Mouse (Mus musculus) forebrain, embryonic 15.5 days (tissue): ENCODE measurements at regions not wholly inside any gene's neighbourhood (a gene's known extent, or its start where the extent isn't known, plus 50 kb on each side); places are given as distances from the start of the nearest gene placed in this dataset.

Experiments used
- ATAC-seq: fragments of 200-750 bp; cut with Nextera tagmentation; replicated peaks from 2 replicates; pipeline ENCODE4 v1.8.0; 2017; ENCODE audit warnings: mild to moderate bottlenecking, moderate TSS enrichment, moderate library complexity
- H3K27ac ChIP-seq: fragments of 300-500 bp; sonication (generic); replicated peaks from 2 replicates; pipeline ENCODE4 v1.5.1; 2015; ENCODE audit warnings: mild to moderate bottlenecking, inconsistent platforms
- H3K27me3 ChIP-seq: fragments of 300-500 bp; sonication (generic); 2 replicates; pipeline ENCODE4 v1.6.1; 2015; ENCODE audit warnings: inconsistent platforms
- H3K36me3 ChIP-seq: fragments of 300-500 bp; sonication (generic); 2 replicates; pipeline ENCODE4 v1.6.1; 2015; ENCODE audit warnings: mild to moderate bottlenecking, inconsistent platforms
- H3K4me1 ChIP-seq: fragments of 300-500 bp; sonication (generic); 2 replicates; pipeline ENCODE4 v1.6.1; 2015; ENCODE audit warnings: inconsistent platforms
- H3K4me2 ChIP-seq: fragments of 300-500 bp; sonication (generic); replicated peaks from 2 replicates; pipeline ENCODE4 v1.6.1; 2015; ENCODE audit warnings: mild to moderate bottlenecking, inconsistent platforms
- H3K4me3 ChIP-seq: fragments of 300-500 bp; sonication (generic); 2 replicates; pipeline ENCODE4 v1.5.1; 2015; ENCODE audit warnings: mild to moderate bottlenecking, inconsistent platforms
- H3K9ac ChIP-seq: fragments of 300-500 bp; sonication (generic); replicated peaks from 2 replicates; pipeline ENCODE4 v1.6.1; 2015; ENCODE audit warnings: mild to moderate bottlenecking, inconsistent platforms
- H3K9me3 ChIP-seq: fragments of 300-500 bp; sonication (generic); 2 replicates; pipeline ENCODE4 v1.6.1; 2016; ENCODE audit warnings: inconsistent platforms
- WGBS: fragments of 180-500 bp; shearing (Covaris S2); methylation state at CpG from one replicate; pipeline ENCODE4 v1.1.7; 2015; ENCODE audit warnings: mixed read lengths; 5-methylcytosine and 5-hydroxymethylcytosine counted together

DNA sequence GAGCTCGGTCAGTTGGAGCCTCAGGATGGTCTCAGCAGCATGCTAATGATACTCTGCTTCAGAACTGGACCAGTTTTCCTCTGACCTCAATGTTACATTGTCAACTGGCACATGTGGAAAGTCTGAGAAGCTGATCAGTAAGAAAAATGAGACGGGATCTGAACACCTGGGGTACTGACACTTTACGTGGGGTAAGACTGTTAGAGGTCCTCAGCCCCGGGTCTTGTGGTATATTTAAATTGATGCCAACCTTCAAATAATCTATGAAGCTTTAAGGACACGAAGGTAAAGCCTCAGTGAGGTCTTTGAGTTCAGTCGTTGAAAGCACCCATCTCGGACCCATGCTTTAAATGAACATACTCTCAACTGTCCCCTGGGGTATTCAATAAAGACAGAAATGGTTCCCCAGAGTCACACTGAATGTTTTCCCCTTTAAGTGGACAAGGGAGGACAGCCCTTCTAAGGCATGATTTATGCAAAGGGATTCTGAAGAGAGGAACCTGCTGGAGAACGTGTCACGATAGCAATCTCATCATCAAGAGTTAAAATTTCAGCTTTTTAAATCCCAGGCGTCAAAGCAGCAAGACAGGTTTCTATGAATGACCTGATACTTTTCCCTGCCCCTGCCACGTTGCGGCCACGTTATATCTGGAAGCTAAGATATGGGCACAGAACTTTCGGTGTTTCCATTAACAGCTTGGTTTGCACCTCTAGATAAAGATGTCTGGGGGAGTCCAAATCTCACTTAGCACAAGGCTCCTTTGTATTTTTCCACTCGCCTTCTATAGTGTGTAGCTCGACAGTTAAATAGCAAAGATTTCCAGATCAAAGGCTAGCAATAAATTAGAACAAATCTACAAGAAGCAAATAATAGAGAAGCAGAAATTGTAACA is 76.7 kb upstream of the Atp2b1 start:
- H3K36me3 ChIP-seq, result no peaks in the 10 kb centered on the region
- H3K9me3 ChIP-seq, result no peaks in the 10 kb centered on the region
- 80% methylated on average over 16 of the region's 16 CpGs for WGBS
- ATAC-seq, result no peak
- H3K27ac ChIP-seq, result no peak overlapping the region
- H3K9ac ChIP-seq, result no peak overlapping the region
- H3K4me3 ChIP-seq, result no peak overlapping the region
- no peaks in the 10 kb centered on the region for H3K27me3 ChIP-seq
- H3K4me2 ChIP-seq, result no peak overlapping the region
- no peaks in the 10 kb centered on the region for H3K4me1 ChIP-seq

DNA sequence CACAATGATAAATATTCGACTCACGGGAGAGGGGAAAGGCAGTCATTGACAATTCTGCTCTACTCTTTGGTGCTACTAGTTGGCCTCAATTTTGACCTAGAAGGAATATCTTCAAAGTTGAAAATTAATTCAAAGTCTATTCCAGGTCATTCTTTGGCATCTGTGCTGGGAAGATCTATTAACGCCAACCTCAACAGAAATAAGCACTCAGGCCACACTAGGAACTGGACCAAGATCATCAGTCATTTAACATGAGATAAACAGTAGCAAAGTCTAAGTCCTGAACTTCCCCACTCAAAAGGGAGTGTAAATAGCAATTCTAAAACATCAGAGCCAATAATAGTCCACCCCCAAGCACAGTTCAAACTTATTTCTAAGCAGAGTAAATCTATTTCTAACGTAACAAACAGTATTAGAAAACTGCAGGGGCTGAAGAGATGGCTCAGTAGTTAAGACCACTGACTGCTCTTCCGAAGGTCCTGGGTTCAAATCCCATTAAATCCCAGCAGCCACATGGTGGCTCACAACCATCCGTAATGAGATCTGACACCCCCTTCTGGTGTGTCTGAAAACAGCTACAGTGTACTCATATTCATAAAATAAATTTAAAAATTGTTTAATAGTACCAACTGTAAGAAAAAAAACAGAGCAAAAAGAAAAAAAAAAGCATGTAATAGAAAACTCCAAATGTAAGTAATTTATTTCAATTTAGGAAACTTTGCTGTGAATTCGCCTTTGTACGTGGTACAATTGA is 75.1 kb upstream of the Atp2b1 start:
- Histone ChIP-seq H3K27me3 (no peaks in the 10 kb centered on the region), H3K9ac (no peak overlapping the region), H3K4me3 (no peak overlapping the region), H3K27ac (no peak overlapping the region), H3K4me2 (no peak overlapping the region), H3K36me3 (no peaks in the 10 kb centered on the region), H3K9me3 (peaks cover 4% of the 10 kb centered on the region; the same call in 1 of the 2 replicates), H3K4me1 (no peaks in the 10 kb centered on the region)
- ATAC-seq, result no peak
- WGBS, result 94% methylated on average over 8 of the region's 8 CpGs

- no peak overlapping the region for H3K27ac ChIP-seq
- no peaks in the 10 kb centered on the region for H3K4me1 ChIP-seq
- 97% methylated on average over 11 of the region's 11 CpGs for WGBS
- H3K4me2 ChIP-seq, result no peak overlapping the region
- H3K9me3 ChIP-seq, result peaks cover 4% of the 10 kb centered on the region; the same call in 1 of the 2 replicates
- H3K4me3 ChIP-seq, result no peak overlapping the region
- H3K9ac ChIP-seq, result no peak overlapping the region
- no peak for ATAC-seq
- H3K36me3 ChIP-seq, result no peaks in the 10 kb centered on the region
- H3K27me3 ChIP-seq, result no peaks in the 10 kb centered on the region
Measured at GRCm38 (mm10) chr10:98839963-98840362, 74.2 kb upstream of the Atp2b1 start.

DNA sequence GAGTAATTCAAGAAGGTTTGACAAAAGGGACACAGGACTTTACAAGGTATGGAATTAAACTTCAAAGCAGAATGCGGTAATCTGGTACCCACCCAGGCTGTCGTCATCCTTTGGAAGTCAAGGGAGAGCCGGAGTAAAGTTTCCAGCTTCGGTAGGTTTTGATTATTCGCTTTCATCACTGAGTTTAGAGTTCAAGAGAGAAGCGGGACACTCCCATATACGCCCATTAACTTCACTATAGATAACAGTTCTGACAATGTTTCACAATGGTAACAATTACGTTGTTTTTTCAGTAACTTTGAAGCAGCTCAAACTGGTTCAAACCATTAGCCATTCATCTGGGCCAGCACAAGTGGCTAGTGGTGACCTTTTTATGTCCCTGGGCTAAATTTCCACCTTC is 73.8 kb upstream of the Atp2b1 start:
- Histone ChIP-seq H3K9ac (no peak overlapping the region), H3K9me3 (peaks cover 4% of the 10 kb centered on the region; the same call in 1 of the 2 replicates), H3K27me3 (no peaks in the 10 kb centered on the region), H3K4me2 (no peak overlapping the region), H3K4me1 (no peaks in the 10 kb centered on the region), H3K36me3 (no peaks in the 10 kb centered on the region), H3K4me3 (no peak overlapping the region), H3K27ac (no peak overlapping the region)
- ATAC-seq, result no peak
- 94% methylated on average over 8 of the region's 8 CpGs for WGBS

DNA sequence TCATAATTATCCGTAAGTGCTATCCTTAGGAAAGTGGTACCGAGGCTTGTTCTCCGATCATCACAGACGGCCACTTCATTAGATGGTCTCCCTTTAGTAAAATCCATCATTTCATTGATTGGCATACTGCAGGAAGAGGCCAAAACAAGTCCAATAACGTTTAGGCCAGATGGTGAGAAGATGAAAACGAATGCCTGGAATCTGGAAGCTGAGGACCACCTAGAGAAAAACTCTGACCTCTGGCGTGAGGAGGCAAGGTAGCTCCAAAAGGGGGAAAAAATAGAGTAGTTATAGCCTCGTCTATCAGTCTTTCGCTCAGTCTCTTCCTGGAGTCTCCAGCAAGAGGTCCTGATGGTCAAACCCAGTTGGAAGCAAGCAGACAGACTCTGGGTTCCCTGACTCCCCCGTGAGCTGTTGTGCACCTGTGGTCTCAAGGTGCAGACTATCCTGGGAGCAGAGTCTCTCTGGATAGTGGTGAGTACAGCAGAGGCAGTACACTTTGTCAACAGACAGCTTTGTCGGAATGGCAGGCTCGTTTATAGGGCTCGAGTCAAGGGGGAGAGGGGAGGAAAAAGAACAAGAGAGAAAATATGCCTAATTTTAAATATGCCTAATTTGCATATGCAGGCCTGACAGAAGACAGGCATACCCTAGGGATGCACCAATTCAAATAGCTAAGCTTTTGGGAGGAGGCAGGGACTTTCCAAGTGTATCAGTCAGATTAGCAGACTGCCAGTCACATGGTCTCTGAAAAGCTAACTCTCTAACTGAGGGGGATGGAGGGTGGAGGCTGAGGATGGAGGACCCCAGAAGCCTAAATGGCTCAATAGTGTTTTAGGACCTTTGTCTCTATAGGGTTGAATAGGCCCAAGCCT is 73.0 kb upstream of the Atp2b1 start:
- Histone ChIP-seq H3K27ac (no peak overlapping the region), H3K9ac (no peak overlapping the region), H3K27me3 (no peaks in the 10 kb centered on the region), H3K4me2 (no peak overlapping the region), H3K4me3 (no peak overlapping the region), H3K9me3 (peaks cover 4% of the 10 kb centered on the region; the same call in 1 of the 2 replicates), H3K4me1 (no peaks in the 10 kb centered on the region), H3K36me3 (no peaks in the 10 kb centered on the region)
- no peak for ATAC-seq
- 88% methylated on average over 13 of the region's 13 CpGs for WGBS

GRCm38 (mm10) chr10:98841860-98842259 is 72.3 kb upstream of the Atp2b1 start:
- no peak overlapping the region for H3K27ac ChIP-seq
- no peak overlapping the region for H3K4me3 ChIP-seq
- peaks cover 4% of the 10 kb centered on the region; the same call in 1 of the 2 replicates for H3K9me3 ChIP-seq
- no peaks in the 10 kb centered on the region for H3K4me1 ChIP-seq
- H3K4me2 ChIP-seq, result no peak overlapping the region
- no peaks in the 10 kb centered on the region for H3K36me3 ChIP-seq
- H3K27me3 ChIP-seq, result no peaks in the 10 kb centered on the region
- whole genome bisulfite sequencing, result 86% methylated on average over 3 of the region's 3 CpGs
- no peak overlapping the region for H3K9ac ChIP-seq
- ATAC-seq, result no peak

- Histone ChIP-seq H3K9me3 (peaks cover 4% of the 10 kb centered on the region; the same call in 1 of the 2 replicates), H3K9ac (no peak overlapping the region), H3K4me3 (no peak overlapping the region), H3K27ac (no peak overlapping the region), H3K36me3 (no peaks in the 10 kb centered on the region), H3K4me1 (no peaks in the 10 kb centered on the region), H3K27me3 (no peaks in the 10 kb centered on the region), H3K4me2 (no peak overlapping the region)
- no peak for ATAC-seq
- WGBS, result 89% methylated on average over 1 of the region's 1 CpGs
Measured at GRCm38 (mm10) chr10:98842721-98843120, 71.5 kb upstream of the Atp2b1 start.

GRCm38 (mm10) chr10:98849851-98850250 is 64.4 kb upstream of the Atp2b1 start:
- no peak overlapping the region for H3K27ac ChIP-seq
- H3K4me3 ChIP-seq, result no peak overlapping the region
- H3K36me3 ChIP-seq, result no peaks in the 10 kb centered on the region
- H3K9me3 ChIP-seq, result no peaks in the 10 kb centered on the region
- H3K4me2 ChIP-seq, result no peak overlapping the region
- no peaks in the 10 kb centered on the region for H3K4me1 ChIP-seq
- no peak for ATAC-seq
- no peaks in the 10 kb centered on the region for H3K27me3 ChIP-seq
- H3K9ac ChIP-seq, result no peak overlapping the region
- 92% methylated on average over 3 of the region's 3 CpGs for WGBS

- Histone ChIP-seq H3K36me3 (no peaks in the 10 kb centered on the region), H3K4me2 (no peak overlapping the region), H3K4me3 (no peak overlapping the region), H3K4me1 (no peaks in the 10 kb centered on the region), H3K27me3 (no peaks in the 10 kb centered on the region), H3K27ac (no peak overlapping the region), H3K9me3 (no peaks in the 10 kb centered on the region), H3K9ac (no peak overlapping the region)
- 55% methylated on average over 3 of the region's 3 CpGs for WGBS
- no peak for ATAC-seq
Measured at GRCm38 (mm10) chr10:98857395-98857794, 56.8 kb upstream of the Atp2b1 start.

- ATAC-seq, result no peak
- no peaks in the 10 kb centered on the region for H3K27me3 ChIP-seq
- 87% methylated on average over 10 of the region's 10 CpGs for WGBS
- H3K27ac ChIP-seq, result no peak overlapping the region
- no peaks in the 10 kb centered on the region for H3K9me3 ChIP-seq
- H3K9ac ChIP-seq, result no peak overlapping the region
- H3K4me3 ChIP-seq, result no peak overlapping the region
- no peaks in the 10 kb centered on the region for H3K36me3 ChIP-seq
- no peak overlapping the region for H3K4me2 ChIP-seq
- no peaks in the 10 kb centered on the region for H3K4me1 ChIP-seq
Measured at GRCm38 (mm10) chr10:98861521-98861920, 52.7 kb upstream of the Atp2b1 start.

- no peak for ATAC-seq
- H3K36me3 ChIP-seq, result no peaks in the 10 kb centered on the region
- WGBS, result 89% methylated on average over 4 of the region's 4 CpGs
Measured at GRCm38 (mm10) chr10:98862712-98863111, 51.5 kb upstream of the Atp2b1 start.

DNA sequence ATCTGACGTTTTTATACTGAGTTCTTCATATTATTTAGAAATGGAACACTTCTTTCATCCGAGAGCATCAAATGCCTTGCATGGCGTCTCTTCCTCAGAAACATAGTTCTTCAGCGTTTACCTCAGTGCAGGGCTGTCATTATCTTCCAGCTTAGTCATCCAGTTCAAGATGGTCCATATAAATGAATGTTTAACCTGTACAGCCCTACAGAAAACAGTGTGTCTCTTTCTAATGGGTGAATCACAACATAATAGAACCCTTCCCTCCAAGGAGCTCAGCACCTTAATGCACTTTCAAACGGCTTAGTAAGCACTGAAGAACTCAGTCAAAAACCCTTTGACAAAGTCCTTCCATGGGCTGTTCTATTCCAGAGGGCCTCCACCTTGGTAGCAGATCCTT is 49.8 kb upstream of the Atp2b1 start:
- no peaks in the 10 kb centered on the region for H3K27me3 ChIP-seq
- no peak overlapping the region for H3K9ac ChIP-seq
- no peak for ATAC-seq
- no peak overlapping the region for H3K4me3 ChIP-seq
- no peaks in the 10 kb centered on the region for H3K4me1 ChIP-seq
- H3K9me3 ChIP-seq, result no peaks in the 10 kb centered on the region
- 89% methylated on average over 5 of the region's 5 CpGs for WGBS
- H3K27ac ChIP-seq, result no peak overlapping the region
- H3K36me3 ChIP-seq, result no peaks in the 10 kb centered on the region
- H3K4me2 ChIP-seq, result no peak overlapping the region

More at GRCm38 (mm10) chr10:98862712-98863111, 51.5 kb upstream of the Atp2b1 start:
- H3K4me3 ChIP-seq, result no peak overlapping the region
- H3K9me3 ChIP-seq, result no peaks in the 10 kb centered on the region
- no peaks in the 10 kb centered on the region for H3K27me3 ChIP-seq
- no peak overlapping the region for H3K9ac ChIP-seq
- H3K27ac ChIP-seq, result no peak overlapping the region
- no peaks in the 10 kb centered on the region for H3K4me1 ChIP-seq
- H3K4me2 ChIP-seq, result no peak overlapping the region
